Mouse (Mus musculus): Measurements from ENCODE around the gene Cisd1.

Cisd1 gene

DNA sequence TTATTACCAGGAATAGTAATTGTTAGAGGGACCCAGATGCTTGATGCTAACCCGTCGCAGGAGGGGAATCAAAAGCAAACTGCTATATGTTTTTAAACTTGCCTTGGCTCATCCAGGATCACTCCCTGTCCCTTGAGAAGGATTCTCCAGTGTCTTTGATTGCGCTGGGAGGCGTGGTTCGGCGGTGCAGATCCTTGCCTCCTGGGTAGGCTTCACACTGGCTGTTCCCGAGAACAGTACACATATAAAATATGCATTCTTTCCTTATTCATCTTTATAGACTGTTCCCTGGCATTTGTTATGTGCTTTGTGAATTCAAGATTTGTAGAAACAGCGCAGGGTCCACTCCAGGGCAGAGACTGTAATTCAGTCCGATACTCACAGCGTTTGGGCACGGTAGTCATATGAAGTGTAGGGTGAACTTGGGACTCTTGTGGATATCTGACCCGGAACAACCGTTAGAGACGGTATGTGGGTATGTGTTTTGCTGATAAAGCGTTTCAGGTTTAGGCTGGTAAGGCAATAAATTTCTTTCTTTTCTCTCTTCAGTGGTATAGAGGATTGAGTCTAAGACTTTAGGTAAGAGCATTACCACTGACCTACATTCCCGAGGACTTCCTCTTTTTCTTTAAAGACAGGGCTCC is 4.0 kb upstream of the Cisd1 start:
- no peak for DNase-seq (ENCODE audit: low spot score)

DNA sequence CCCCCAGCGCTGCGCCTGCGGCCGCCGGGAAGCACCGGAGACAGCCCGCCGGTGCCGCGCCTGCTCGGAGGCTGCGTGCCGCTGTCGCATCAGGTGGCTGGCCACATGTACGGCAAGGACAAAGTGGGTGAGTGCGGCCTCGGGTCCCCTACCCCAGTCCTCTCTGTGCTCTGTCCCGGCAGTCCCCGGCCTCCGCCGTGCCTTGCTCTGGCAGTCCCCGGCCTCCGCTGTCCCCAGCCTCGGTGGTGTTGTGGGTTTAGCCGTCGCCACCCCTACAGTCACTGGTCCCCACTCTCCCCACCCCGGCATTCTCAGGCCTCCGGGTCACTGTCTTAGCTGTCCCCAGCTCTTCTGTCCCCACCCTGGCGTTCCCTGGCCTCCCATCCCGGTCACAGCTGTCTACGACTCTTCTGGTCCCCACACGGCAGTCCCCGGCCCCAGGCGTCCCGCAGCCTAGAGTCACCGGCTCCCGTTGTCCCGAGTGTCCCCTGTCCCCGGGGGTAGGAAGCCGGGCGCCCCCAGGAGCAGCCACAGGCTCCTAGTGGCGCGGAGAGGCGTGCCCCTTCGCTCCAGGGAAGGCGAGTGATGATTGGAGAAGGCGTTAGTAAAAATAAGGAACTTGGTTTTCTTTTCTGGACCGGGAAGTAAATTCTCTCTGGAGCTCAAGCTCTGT is 3.3 kb upstream of the Cisd1 start:
- DNase-seq (ENCODE audit: low spot score) = peak; percentile 11

DNA sequence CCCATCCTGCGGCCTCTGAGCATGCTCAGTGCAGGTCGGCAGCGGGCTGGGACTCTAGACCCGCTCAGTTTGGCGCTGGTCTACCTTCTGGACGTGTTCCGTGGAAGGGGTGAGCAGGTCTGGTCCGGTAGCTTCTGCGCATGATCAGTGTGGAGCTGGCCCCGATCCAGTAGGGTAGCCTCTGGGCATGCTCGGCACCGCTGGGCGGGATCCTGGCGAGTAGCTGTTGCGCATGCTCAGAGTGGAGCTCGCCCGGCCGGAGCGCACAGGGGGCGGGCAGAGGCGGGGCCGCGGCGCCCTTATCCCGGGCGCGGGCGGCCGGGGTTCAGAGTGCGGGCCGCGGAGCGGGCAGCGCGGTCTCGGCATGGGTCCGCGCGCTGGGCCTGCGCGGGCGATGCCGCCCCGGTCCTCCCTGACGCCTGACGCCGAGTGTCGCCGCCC is 2.8 kb upstream of the Cisd1 start, which contains the start of gene Ipmk:
Gene Ipmk, plus strand, starts transcription at position 255 of the 441 bp plus-strand sequence.
- peak; percentile 97 for DNase-seq (ENCODE audit: low spot score)

DNA sequence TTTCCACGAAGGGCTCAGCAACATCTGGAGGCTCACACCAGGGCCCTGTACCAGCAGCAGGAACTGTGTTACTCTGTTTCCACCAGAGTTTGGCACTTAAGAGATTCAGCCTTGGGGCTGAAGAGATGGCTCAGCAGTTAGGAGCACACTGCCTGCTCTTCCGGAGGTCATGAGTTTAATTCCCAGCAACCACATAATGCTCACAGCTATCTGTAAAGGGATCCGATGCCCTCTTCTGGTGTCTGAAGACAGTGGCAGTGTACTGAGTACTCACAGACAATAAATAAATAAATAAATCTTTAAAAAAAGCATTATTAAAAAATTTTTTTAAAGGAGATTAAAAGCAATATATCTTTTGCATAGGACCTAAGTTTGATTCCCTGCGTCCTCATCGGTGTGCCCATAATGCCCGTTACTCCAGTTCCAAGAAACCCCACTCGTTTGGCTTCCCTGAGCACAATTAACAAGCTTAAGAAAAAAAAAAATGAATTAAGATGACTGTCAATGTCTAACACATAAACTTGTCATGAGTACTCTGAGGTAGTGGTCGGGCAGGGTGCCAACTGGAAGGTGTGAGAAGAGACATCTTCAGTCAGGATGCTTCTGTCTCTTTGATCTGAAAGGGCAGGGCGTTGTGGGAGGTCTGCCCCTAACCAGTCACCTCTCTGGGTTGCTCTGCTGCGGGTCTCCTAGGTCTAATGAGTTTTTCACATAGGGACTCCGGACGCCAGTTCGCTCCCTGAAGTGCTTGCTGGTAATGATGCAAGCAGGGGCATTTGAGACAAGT is 2.2 kb upstream of the Cisd1 start:
- no peak for DNase-seq (ENCODE audit: low spot score)

GRCm38 (mm10) chr10:71346106-71346505 is 1.4 kb upstream of the Cisd1 start:
- DNase-seq (ENCODE audit: low spot score) = no peak

DNA sequence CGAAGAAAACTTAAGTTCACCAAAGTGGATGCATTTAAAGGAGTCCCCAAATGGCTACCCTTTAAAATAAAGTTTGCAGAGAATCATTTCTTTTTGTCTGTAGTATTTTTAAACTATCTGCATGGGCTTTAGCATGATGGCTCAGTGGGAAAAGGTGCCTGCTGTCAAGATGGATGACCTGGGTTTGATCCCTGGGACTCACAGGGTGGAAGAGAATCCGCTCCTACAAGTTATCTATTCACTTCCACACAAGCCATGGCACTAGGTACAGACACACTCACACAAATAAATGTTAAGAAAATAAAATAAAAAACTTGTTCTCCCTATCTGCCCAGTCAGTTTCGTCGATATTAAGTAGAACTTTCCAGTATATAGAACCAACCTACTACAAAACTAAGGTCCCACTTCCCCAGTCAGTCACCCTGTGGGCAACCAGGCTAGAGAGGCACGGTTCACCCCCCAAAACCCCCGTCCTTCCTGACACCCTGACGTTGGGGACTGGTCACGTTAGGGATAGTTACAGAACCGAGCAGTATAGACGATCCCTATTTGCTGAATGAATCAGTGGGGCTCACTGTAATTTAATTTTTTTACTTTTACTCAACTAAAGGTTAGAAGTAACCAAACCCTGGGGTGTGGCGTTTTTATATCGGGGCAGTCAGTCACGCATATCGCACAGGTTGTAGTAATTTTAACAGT is 1.0 kb downstream of the Cisd1 start:
- no peak for DNase-seq (ENCODE audit: low spot score)

GRCm38 (mm10) chr10:71343130-71343529 is 1.6 kb downstream of the Cisd1 start:
- no peak for DNase-seq (ENCODE audit: low spot score)

- DNase-seq (ENCODE audit: low spot score) = no peak
These were observed 2.5 kb downstream of the Cisd1 start for GRCm38 (mm10) chr10:71342030-71342805.

DNA sequence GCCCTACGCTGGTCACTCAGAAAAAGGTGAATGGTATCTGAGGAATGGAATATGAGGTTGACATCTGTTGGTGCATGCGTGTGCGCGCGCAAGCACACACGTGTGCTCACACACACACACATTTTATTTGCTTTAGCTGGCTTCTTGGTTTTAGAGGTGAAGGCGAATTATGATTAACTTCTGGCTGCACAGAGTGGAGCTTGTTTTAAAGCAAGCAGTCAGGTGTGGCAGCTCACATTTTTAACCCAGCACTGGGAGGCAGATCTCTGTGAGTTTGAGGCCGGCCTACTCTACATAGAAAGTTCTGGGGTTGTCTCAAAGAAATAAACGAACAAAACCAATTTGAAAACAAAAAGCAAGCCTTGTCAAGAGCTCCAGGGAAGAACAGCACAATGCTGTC is 3.5 kb downstream of the Cisd1 start:
- no peak for DNase-seq (ENCODE audit: low spot score)

GRCm38 (mm10) chr10:71340195-71340594 is 4.6 kb downstream of the Cisd1 start:
- DNase-seq (ENCODE audit: low spot score) = no peak

GRCm38 (mm10) chr10:71339463-71339862 is 5.3 kb downstream of the Cisd1 start:
- DNase-seq (ENCODE audit: low spot score) = no peak

- DNase-seq (ENCODE audit: low spot score) = no peak
These were observed 6.4 kb downstream of the Cisd1 start for GRCm38 (mm10) chr10:71338156-71338905.

DNA sequence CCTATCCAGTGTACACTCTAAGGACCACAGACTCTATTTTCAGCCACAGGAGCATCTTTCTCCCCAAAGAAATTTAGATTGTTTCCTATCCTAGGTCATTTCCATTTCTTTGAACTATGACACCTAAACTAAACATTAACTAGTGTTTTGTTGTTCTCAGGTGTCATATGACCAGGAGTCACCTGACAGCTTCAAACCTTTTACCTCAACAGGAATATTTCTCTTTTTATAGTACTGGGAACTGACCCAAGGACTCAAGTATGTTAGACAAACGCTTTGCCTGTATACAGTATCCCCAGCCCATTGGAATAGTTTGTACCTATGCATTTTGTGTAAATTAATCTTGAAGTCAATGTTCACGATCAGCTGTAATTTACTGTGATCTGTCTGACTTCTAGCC is 7.0 kb downstream of the Cisd1 start:
- no peak for DNase-seq (ENCODE audit: low spot score)

DNA sequence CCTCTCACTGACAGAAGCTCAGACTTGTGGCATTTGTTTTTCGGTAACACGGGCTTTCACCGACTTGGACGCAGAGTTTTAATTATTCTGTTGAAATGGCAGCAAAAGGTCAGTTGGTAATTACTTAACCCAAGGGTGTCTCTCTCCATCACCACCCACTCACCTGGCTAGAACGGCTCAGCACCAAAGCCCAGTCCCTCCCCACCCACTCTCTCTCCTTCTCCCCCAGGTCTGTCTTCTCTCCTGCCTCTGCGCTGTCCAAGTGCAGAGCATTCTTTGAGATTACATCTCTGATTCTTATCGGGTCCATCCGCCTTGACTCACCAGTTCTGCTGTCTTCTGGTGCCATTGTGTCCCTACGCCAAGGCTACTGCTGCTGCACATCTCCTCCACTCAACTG is 11.9 kb downstream of the Cisd1 start:
- DNase-seq (ENCODE audit: low spot score) = no peak

GRCm38 (mm10) chr10:71332376-71332775 is 12.4 kb downstream of the Cisd1 start:
- no peak for DNase-seq (ENCODE audit: low spot score)

DNA sequence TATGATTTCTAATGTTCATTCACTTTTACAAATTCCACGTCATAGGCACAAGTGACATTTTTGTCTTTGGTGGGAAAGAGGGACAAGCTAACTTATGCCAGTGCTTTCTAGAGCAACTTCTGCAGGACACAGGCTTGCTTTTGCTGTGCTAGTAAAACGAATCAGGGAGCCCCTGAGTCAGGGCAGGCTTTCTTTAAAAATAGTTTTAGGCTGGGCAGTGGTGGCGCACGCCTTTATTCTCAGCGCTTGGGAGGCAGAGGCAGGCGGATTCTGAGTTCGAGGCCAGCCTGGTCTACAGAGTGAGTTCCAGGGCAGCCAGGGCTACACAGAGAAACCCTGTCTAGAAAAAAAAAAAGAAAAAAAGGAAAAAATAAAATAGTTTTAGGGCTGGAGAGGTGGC is 12.8 kb downstream of the Cisd1 start:
- no peak for DNase-seq (ENCODE audit: low spot score)

DNA sequence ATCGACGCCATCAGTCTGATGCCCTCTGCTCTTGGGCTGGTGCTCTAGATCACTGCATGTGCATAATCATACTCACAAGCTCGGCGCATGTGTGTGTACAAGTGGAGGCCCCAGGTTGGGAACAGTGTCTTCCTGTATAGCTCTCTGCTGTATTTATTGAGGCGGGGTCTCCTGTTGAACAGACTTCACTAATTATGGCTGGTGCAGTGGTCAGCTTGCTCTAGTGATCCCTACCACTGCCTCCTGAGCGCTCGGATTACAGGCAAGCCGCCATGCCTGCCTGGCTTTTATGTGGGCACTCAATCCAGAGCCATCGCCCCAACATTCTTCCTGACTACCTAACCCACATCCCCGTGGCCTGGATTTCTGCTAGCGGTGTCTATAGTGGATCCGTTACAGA is 14.7 kb downstream of the Cisd1 start:
- no peak for DNase-seq (ENCODE audit: low spot score)

GRCm38 (mm10) chr10:71329295-71329694 is 15.5 kb downstream of the Cisd1 start:
- no peak for DNase-seq (ENCODE audit: low spot score)

- DNase-seq (ENCODE audit: low spot score) = no peak
These were observed 15.9 kb downstream of the Cisd1 start for GRCm38 (mm10) chr10:71328870-71329269.

GRCm38 (mm10) chr10:71328382-71328781 is 16.4 kb downstream of the Cisd1 start:
- no peak for DNase-seq (ENCODE audit: low spot score)

DNA sequence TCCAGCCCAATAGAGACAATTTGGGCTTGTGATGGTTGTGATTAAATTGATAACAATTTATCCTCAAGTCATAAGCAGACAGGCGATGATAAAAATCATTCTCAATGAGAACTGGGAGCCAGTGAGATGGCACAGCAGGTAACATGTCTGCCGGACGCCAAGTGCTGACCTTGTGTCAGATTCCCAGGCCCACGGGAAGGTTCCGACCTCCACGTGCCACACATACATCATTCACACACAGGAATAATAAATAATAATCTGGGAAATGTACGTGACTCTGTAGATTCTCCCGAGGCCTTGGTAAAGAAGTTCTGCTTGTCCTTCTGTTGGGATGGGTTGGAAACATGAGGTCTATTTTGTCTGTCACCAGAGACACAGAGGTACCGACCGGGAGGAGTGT is 17.4 kb downstream of the Cisd1 start:
- no peak for DNase-seq (ENCODE audit: low spot score)

Data from ovary, adult 18-20 months (tissue).